Mouse (Mus musculus): ENCODE data around the gene Slc11a2. TPM values are rescaled to one million over a fixed set of nuclear protein-coding genes. Genes with fewer than 3 reads are reported as not detected.

The Slc11a2 gene
- polyA plus RNA-seq, 1 experiment from 2014 or later: 27.1 TPM

- H3K9me3 ChIP-seq: no peaks in the 10 kb centered on the region
- 8% methylated on average over 17 of the region's 17 CpGs for WGBS
- H3K4me1 ChIP-seq: no peaks in the 10 kb centered on the region
- no peak for ATAC-seq (ENCODE audit: low FRiP score, low read depth)
- peak overlapping the region; percentile 18; the same call in 1 of the 2 replicates for H3K9ac ChIP-seq
- no peaks in the 10 kb centered on the region for H3K36me3 ChIP-seq
- H3K4me3 ChIP-seq: no peak overlapping the region
- no peak overlapping the region for H3K27ac ChIP-seq
- H3K27me3 ChIP-seq (replicated peaks): no peaks in the 10 kb centered on the region
- no peak overlapping the region for H3K4me2 ChIP-seq (replicated peaks)
Observed at GRCm38 (mm10) chr15:100457340-100457739, 32.5 kb upstream of the Slc11a2 start.

GRCm38 (mm10) chr15:100456356-100456991 lies 31.6 kb upstream of the Slc11a2 start:
- Histone ChIP-seq H3K27me3 (replicated peaks) (no peaks in the 10 kb centered on the region), H3K9ac (no peak overlapping the region), H3K9me3 (no peaks in the 10 kb centered on the region), H3K36me3 (no peaks in the 10 kb centered on the region), H3K4me3 (no peak overlapping the region), H3K4me2 (replicated peaks) (no peak overlapping the region), H3K4me1 (no peaks in the 10 kb centered on the region), H3K27ac (no peak overlapping the region)
- ATAC-seq (ENCODE audit: low FRiP score, low read depth): no peak
- 76% methylated on average over 7 of the region's 7 CpGs for WGBS

- no peaks in the 10 kb centered on the region for H3K36me3 ChIP-seq
- H3K9ac ChIP-seq: no peak overlapping the region
- no peak overlapping the region for H3K4me2 ChIP-seq (replicated peaks)
- ATAC-seq (ENCODE audit: low FRiP score, low read depth): no peak
- no peaks in the 10 kb centered on the region for H3K9me3 ChIP-seq
- no peak overlapping the region for H3K4me3 ChIP-seq
- 83% methylated on average over 11 of the region's 11 CpGs for WGBS
- no peaks in the 10 kb centered on the region for H3K27me3 ChIP-seq (replicated peaks)
- H3K4me1 ChIP-seq: no peaks in the 10 kb centered on the region
- no peak overlapping the region for H3K27ac ChIP-seq
Observed at GRCm38 (mm10) chr15:100452486-100452885, 27.6 kb upstream of the Slc11a2 start.

- Histone ChIP-seq H3K4me1 (no peaks in the 10 kb centered on the region), H3K36me3 (no peaks in the 10 kb centered on the region), H3K9me3 (no peaks in the 10 kb centered on the region), H3K4me3 (no peak overlapping the region), H3K9ac (no peak overlapping the region), H3K4me2 (replicated peaks) (no peak overlapping the region), H3K27ac (no peak overlapping the region), H3K27me3 (replicated peaks) (no peaks in the 10 kb centered on the region)
- 74% methylated on average over 16 of the region's 16 CpGs for WGBS
- ATAC-seq (ENCODE audit: low FRiP score, low read depth): no peak
Observed at GRCm38 (mm10) chr15:100451245-100451644, 26.4 kb upstream of the Slc11a2 start.

GRCm38 (mm10) chr15:100449495-100449894 lies 24.6 kb upstream of the Slc11a2 start:
- H3K9ac ChIP-seq: no peak overlapping the region
- WGBS: 90% methylated on average over 3 of the region's 3 CpGs
- no peaks in the 10 kb centered on the region for H3K36me3 ChIP-seq
- no peaks in the 10 kb centered on the region for H3K27me3 ChIP-seq (replicated peaks)
- no peak overlapping the region for H3K4me3 ChIP-seq
- no peaks in the 10 kb centered on the region for H3K9me3 ChIP-seq
- no peaks in the 10 kb centered on the region for H3K4me1 ChIP-seq
- H3K4me2 ChIP-seq (replicated peaks): no peak overlapping the region
- no peak for ATAC-seq (ENCODE audit: low FRiP score, low read depth)
- no peak overlapping the region for H3K27ac ChIP-seq

- H3K36me3 ChIP-seq: no peaks in the 10 kb centered on the region
- 73% methylated on average over 4 of the region's 4 CpGs for WGBS
- no peaks in the 10 kb centered on the region for H3K4me1 ChIP-seq
- no peak overlapping the region for H3K4me3 ChIP-seq
- no peak for ATAC-seq (ENCODE audit: low FRiP score, low read depth)
- no peak overlapping the region for H3K27ac ChIP-seq
- H3K4me2 ChIP-seq (replicated peaks): no peak overlapping the region
- no peaks in the 10 kb centered on the region for H3K9me3 ChIP-seq
- no peak overlapping the region for H3K9ac ChIP-seq
- no peaks in the 10 kb centered on the region for H3K27me3 ChIP-seq (replicated peaks)
Observed at GRCm38 (mm10) chr15:100448572-100448971, 23.7 kb upstream of the Slc11a2 start.

GRCm38 (mm10) chr15:100446887-100447286 lies 22.0 kb upstream of the Slc11a2 start:
- H3K4me2 ChIP-seq (replicated peaks): no peak overlapping the region
- H3K27me3 ChIP-seq (replicated peaks): no peaks in the 10 kb centered on the region
- H3K9ac ChIP-seq: no peak overlapping the region
- no peak overlapping the region for H3K27ac ChIP-seq
- no peak for ATAC-seq (ENCODE audit: low FRiP score, low read depth)
- no peaks in the 10 kb centered on the region for H3K36me3 ChIP-seq
- no peak overlapping the region for H3K4me3 ChIP-seq
- WGBS: 83% methylated on average over 2 of the region's 2 CpGs
- no peaks in the 10 kb centered on the region for H3K9me3 ChIP-seq
- H3K4me1 ChIP-seq: peaks cover 3% of the 10 kb centered on the region; the same call in 1 of the 2 replicates

GRCm38 (mm10) chr15:100443126-100443922 lies 18.5 kb upstream of the Slc11a2 start:
- ATAC-seq (ENCODE audit: low FRiP score, low read depth): peak; percentile 95
- WGBS: 9% methylated on average over 21 of the region's 31 CpGs
- no peak overlapping the region; the same call in 1 of the 2 replicates for H3K27ac ChIP-seq

GRCm38 (mm10) chr15:100436518-100436917 lies 11.6 kb upstream of the Slc11a2 start:
- Histone ChIP-seq H3K27me3 (replicated peaks) (no peaks in the 10 kb centered on the region), H3K4me2 (replicated peaks) (no peak overlapping the region), H3K4me1 (no peaks in the 10 kb centered on the region), H3K36me3 (no peaks in the 10 kb centered on the region), H3K9ac (no peak overlapping the region), H3K9me3 (no peaks in the 10 kb centered on the region), H3K4me3 (no peak overlapping the region), H3K27ac (no peak overlapping the region)
- WGBS: 70% methylated on average over 10 of the region's 10 CpGs
- ATAC-seq (ENCODE audit: low FRiP score, low read depth): no peak

More at GRCm38 (mm10) chr15:100443126-100443922, 18.5 kb upstream of the Slc11a2 start:
- H3K9me3 ChIP-seq: no peaks in the 10 kb centered on the region
- H3K4me1 ChIP-seq: peaks cover 3% of the 10 kb centered on the region; the same call in 1 of the 2 replicates
- H3K27me3 ChIP-seq (replicated peaks): no peaks in the 10 kb centered on the region
- H3K36me3 ChIP-seq: no peaks in the 10 kb centered on the region
- peak overlapping the region; percentile 58 for H3K9ac ChIP-seq
- H3K4me3 ChIP-seq: peak overlapping the region; percentile 47
- peak overlapping the region; percentile 64 for H3K4me2 ChIP-seq (replicated peaks)

GRCm38 (mm10) chr15:100436112-100436511 lies 11.2 kb upstream of the Slc11a2 start:
- Histone ChIP-seq H3K4me1 (no peaks in the 10 kb centered on the region), H3K36me3 (no peaks in the 10 kb centered on the region), H3K27me3 (replicated peaks) (no peaks in the 10 kb centered on the region), H3K27ac (no peak overlapping the region), H3K9ac (no peak overlapping the region), H3K4me3 (no peak overlapping the region), H3K4me2 (replicated peaks) (no peak overlapping the region), H3K9me3 (no peaks in the 10 kb centered on the region)
- WGBS: 91% methylated on average over 4 of the region's 4 CpGs
- no peak for ATAC-seq (ENCODE audit: low FRiP score, low read depth)

- Histone ChIP-seq H3K9ac (no peak overlapping the region), H3K27me3 (replicated peaks) (no peaks in the 10 kb centered on the region), H3K36me3 (no peaks in the 10 kb centered on the region), H3K4me1 (no peaks in the 10 kb centered on the region), H3K9me3 (no peaks in the 10 kb centered on the region), H3K4me2 (replicated peaks) (no peak overlapping the region), H3K27ac (no peak overlapping the region), H3K4me3 (no peak overlapping the region)
- ATAC-seq (ENCODE audit: low FRiP score, low read depth): no peak
- WGBS: 76% methylated on average over 4 of the region's 4 CpGs
Observed at GRCm38 (mm10) chr15:100433234-100433633, 8.4 kb upstream of the Slc11a2 start.

GRCm38 (mm10) chr15:100429959-100430565 lies 5.2 kb upstream of the Slc11a2 start:
- Histone ChIP-seq H3K4me3 (no peak overlapping the region), H3K4me1 (no peaks in the 10 kb centered on the region), H3K36me3 (no peaks in the 10 kb centered on the region), H3K27ac (no peak overlapping the region), H3K27me3 (replicated peaks) (peaks cover 6% of the 10 kb centered on the region), H3K4me2 (replicated peaks) (no peak overlapping the region), H3K9me3 (no peaks in the 10 kb centered on the region), H3K9ac (no peak overlapping the region)
- ATAC-seq (ENCODE audit: low FRiP score, low read depth): no peak
- WGBS: 84% methylated on average over 11 of the region's 11 CpGs
